Mouse (Mus musculus) neural tube, embryonic 13.5 days (tissue): ENCODE measurements around the gene BC049352. TPM values are rescaled to one million over a fixed set of nuclear protein-coding genes. Genes with fewer than 3 reads are reported as not detected.

Experiments
- ATAC-seq: fragments of 200-750 bp; cut with Nextera tagmentation; 2 replicates; pipeline ENCODE4 v1.8.0; 2017; ENCODE audit warnings: low read depth, mild to moderate bottlenecking, moderate TSS enrichment, moderate library complexity
- H3K27ac ChIP-seq: fragments of 300-500 bp; sonication (generic); replicated peaks from 2 replicates; pipeline ENCODE4 v1.5.1; 2015; ENCODE audit warnings: moderate library complexity, mild to moderate bottlenecking, inconsistent platforms
- H3K27me3 ChIP-seq: fragments of 300-500 bp; sonication (generic); 2 replicates; pipeline ENCODE4 v1.6.1; 2015; ENCODE audit warnings: mild to moderate bottlenecking, inconsistent platforms
- H3K36me3 ChIP-seq: fragments of 300-500 bp; sonication (generic); 2 replicates; pipeline ENCODE4 v1.6.1; 2015; ENCODE audit warnings: mild to moderate bottlenecking, inconsistent platforms
- H3K4me1 ChIP-seq: fragments of 300-500 bp; sonication (generic); replicated peaks from 2 replicates; pipeline ENCODE4 v1.6.1; 2015; ENCODE audit warnings: inconsistent platforms
- H3K4me2 ChIP-seq: fragments of 300-500 bp; sonication (generic); 2 replicates; pipeline ENCODE4 v1.6.1; 2015; ENCODE audit warnings: inconsistent platforms, mild to moderate bottlenecking, moderate library complexity
- H3K4me3 ChIP-seq: fragments of 300-500 bp; sonication (generic); 2 replicates; pipeline ENCODE4 v1.5.1; 2015; ENCODE audit warnings: mild to moderate bottlenecking, inconsistent platforms
- H3K9ac ChIP-seq: fragments of 300-500 bp; sonication (generic); 2 replicates; pipeline ENCODE4 v1.6.1; 2015; ENCODE audit warnings: moderate library complexity, mild to moderate bottlenecking, inconsistent platforms
- H3K9me3 ChIP-seq: fragments of 300-500 bp; sonication (generic); 2 replicates; pipeline ENCODE4 v1.6.1; 2016; ENCODE audit warnings: inconsistent platforms
- WGBS: fragments of 180-500 bp; shearing (Covaris S2); methylation state at CpG from one replicate; pipeline ENCODE4 v1.1.7; 2015; 5-methylcytosine and 5-hydroxymethylcytosine counted together
- polyA plus RNA-seq: library from polyadenylated mRNA; unstranded; fragments of >200 nt; fragmentation: Nextera tagmentation; extraction: Ambion mirVana; gene quantifications from 2 replicates; pipeline ENCODE4 v1.2.1, GENCODE M21; 2015

Gene BC049352
- not detected in 2 replicates for polyA plus RNA-seq

DNA sequence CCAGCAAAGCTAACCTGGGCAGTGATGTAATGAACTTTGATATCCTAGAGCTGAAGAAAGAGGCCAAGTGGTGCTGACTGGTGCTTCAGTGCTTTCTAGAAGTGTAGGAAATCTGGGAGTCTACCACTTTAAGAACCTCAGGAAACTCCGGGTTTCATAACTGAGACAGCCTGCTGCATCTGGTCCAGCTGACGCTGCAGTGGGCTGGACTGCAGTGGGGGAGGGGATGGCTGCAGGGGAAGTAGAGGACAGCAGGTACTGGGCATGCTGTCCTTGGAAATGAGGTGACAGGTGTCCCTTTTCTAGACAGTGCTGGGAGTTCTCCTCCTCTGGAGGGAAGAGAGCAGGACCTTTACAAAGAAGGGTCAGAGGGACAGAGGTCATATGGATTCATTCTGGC is at the start of gene BC049352:
TSS of gene BC049352 (plus strand) at position 238 of the 400 bp plus-strand sequence.
- Histone ChIP-seq H3K27ac (no peak within 1 kb of the TSS), H3K36me3 (no peaks in the 10 kb centered on the region), H3K4me2 (no peak within 1 kb of the TSS), H3K4me3 (no peak within 1 kb of the TSS), H3K4me1 (no peaks in the 10 kb centered on the region), H3K9ac (no peak within 1 kb of the TSS), H3K9me3 (no peaks in the 10 kb centered on the region), H3K27me3 (no peaks in the 10 kb centered on the region)
- WGBS = 30% methylated on average over 2 of the region's 2 CpGs
- ATAC-seq = no peak

DNA sequence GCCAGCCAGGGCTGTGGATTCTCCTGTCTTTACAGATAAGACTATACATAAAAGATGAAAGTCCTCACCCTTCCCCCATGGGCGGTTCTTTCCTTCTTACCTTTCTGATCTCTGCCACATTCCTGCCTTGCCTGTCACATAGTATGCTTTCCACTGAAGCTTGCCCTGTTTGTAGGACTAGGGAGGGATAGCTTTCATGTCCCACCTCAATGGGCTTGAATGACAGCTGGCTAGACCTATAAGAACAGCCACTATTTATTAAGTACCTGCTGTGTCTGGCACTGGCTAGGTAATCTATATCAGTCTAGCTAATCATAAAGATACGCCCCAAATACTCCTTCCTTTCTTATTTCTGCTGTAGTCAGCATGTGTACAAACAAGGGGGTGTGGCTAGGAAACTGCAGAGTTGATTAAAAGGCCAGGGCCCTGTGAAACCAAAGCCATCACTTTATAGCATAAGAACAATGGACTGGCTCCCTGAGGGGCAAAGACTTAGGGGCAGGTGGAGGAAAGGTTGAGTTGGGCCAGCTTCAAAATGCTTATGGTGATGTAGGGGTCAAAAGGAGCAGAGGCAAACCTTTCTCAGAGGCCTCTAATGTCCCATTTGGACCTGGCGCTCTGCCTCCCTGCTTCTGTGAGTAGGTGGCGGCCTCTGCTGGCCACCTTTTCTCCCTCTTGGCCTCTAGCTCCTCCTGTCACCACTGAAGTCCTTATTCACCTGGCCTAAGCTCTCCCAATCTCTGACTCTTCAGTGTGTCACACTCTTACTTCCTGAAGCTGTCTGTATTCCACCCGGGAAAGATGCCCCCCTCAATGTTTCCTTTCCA is 48.1 kb upstream of the BC049352 start:
- no peak overlapping the region for H3K9ac ChIP-seq
- no peak overlapping the region for H3K27ac ChIP-seq
- no peaks in the 10 kb centered on the region for H3K36me3 ChIP-seq
- no peak overlapping the region for H3K4me2 ChIP-seq
- no peak for ATAC-seq
- peaks cover 12% of the 10 kb centered on the region for H3K4me1 ChIP-seq
- 23% methylated on average over 5 of the region's 5 CpGs for WGBS
- peaks cover 57% of the 10 kb centered on the region for H3K27me3 ChIP-seq
- H3K4me3 ChIP-seq = no peak overlapping the region
- no peaks in the 10 kb centered on the region for H3K9me3 ChIP-seq

DNA sequence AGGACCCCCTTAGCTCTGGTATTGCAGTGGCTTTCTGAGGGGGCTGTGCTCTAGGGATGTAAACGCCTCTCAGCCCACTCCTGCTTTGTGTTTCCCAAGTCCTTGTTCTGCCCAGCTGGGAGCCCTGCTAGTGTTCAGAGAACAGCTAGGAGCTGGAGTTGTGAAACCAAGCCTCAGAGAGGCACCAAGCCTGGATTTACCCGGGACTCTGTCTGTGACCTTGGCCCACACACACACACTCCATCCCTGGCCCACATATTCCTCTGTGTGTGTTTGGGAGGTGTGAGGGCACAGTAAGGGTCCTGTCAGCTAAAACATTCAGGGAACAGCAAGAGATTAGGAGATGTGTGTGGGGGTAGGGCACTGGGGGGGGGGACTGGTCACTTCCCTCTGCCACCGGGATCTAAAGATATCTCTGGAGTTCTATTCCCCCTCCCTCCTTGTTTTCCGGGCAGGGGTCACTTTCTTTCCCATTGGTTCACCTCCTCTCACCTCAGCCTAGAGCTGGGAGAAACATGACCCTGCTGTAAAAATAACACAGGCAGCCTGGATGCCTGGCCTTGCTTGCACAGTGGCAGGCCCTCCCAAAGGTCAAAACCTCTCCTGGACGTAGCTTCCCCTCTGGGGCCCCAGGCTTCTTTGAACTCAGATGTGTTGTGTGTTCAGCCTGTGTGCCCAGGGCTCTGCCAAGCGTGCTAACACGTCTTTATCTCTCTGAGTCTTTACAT is 45.2 kb upstream of the BC049352 start:
- H3K4me1 ChIP-seq = peaks cover 18% of the 10 kb centered on the region
- 7% methylated on average over 7 of the region's 7 CpGs for WGBS

DNA sequence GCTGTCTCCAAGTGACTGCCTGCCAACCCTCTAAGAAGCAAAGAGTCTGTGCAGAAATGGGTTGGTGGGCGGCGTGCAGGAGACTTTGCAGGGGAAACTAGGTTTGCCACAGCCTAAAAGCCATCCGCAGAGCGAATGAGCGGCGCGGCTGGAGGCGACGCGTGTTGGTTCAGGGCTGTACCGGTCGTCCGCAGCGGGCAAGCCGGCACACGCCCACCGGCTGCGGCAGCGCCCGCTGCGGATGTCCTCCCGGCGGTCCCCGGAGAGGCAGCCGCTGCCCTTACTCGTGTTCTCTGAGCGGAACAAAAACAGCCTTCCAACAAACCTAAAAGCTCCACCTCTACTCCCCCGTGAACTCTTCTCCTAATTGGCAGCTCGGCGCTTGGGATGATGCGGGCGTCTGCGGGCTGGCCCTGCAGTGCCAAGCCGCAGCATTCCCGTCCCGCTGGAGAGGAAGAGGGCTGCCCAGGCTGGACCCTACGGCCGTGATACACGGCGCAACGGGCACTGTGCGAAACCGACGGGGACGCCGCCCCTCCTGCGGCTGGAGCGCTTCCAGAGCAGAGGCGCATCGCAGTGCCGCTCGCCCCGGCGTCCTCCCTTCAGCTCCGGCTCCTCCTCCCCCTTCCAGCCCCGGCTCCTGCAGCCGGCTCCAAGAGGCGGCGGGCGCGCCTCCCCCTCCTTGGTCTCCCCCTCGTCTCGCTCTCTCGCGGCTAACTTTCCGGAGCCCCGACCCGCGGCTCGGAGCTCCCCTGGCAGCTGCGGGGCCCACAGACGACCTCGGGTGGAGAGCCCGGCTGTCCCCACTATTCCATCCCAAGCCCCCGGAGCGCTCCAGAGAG is 43.4 kb upstream of the BC049352 start, which contains the start of gene Scn4b:
TSS of gene Scn4b (plus strand) at position 205 of the 842 bp plus-strand sequence.
- peak within 1 kb of the TSS; percentile 92 for H3K4me2 ChIP-seq
- H3K27ac ChIP-seq = no peak within 1 kb of the TSS
- peaks cover 18% of the 10 kb centered on the region for H3K4me1 ChIP-seq
- peak; percentile 65 for ATAC-seq
- WGBS = under 1% methylated on average over 76 of the region's 76 CpGs
- H3K9ac ChIP-seq = peak within 1 kb of the TSS; percentile 65
- H3K36me3 ChIP-seq = no peaks in the 10 kb centered on the region
- peak within 1 kb of the TSS; percentile 51 for H3K4me3 ChIP-seq
- no peaks in the 10 kb centered on the region for H3K9me3 ChIP-seq
- H3K27me3 ChIP-seq = peaks cover 98% of the 10 kb centered on the region

More for the DNA sequence above, 45.2 kb upstream of the BC049352 start:
- no peak for ATAC-seq
- H3K36me3 ChIP-seq = no peaks in the 10 kb centered on the region
- H3K9ac ChIP-seq = no peak overlapping the region
- H3K27me3 ChIP-seq = peaks cover 86% of the 10 kb centered on the region
- no peak overlapping the region for H3K4me3 ChIP-seq
- H3K4me2 ChIP-seq = no peak overlapping the region
- H3K27ac ChIP-seq = no peak overlapping the region
- no peaks in the 10 kb centered on the region for H3K9me3 ChIP-seq

DNA sequence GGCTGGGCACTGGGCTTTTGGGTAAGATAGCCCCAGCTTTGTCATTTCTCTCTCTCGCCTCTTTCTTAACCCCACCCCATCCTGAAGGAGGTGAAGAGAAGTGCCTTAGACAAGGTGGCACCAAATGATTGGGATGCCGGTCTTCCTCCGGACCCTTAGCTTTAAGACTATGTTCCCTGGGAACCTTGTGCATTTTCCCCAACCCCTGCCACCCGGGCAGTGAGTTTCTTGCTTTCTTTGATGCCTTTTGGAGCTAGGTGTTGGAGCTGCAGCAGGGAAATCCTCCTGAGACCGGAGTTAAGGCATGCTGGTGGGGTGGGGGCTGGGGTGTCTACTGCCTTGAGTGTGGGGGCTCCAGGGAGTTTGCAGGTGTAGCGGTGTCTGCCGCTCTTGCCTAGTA is 42.7 kb upstream of the BC049352 start:
- peaks cover 98% of the 10 kb centered on the region for H3K27me3 ChIP-seq
- H3K27ac ChIP-seq = no peak overlapping the region
- ATAC-seq = no peak
- WGBS = 6% methylated on average over 7 of the region's 7 CpGs
- peak overlapping the region; percentile 51 for H3K4me3 ChIP-seq
- H3K9ac ChIP-seq = peak overlapping the region; percentile 65
- H3K9me3 ChIP-seq = no peaks in the 10 kb centered on the region
- H3K4me2 ChIP-seq = peak overlapping the region; percentile 92
- no peaks in the 10 kb centered on the region for H3K36me3 ChIP-seq
- H3K4me1 ChIP-seq = peaks cover 18% of the 10 kb centered on the region

DNA sequence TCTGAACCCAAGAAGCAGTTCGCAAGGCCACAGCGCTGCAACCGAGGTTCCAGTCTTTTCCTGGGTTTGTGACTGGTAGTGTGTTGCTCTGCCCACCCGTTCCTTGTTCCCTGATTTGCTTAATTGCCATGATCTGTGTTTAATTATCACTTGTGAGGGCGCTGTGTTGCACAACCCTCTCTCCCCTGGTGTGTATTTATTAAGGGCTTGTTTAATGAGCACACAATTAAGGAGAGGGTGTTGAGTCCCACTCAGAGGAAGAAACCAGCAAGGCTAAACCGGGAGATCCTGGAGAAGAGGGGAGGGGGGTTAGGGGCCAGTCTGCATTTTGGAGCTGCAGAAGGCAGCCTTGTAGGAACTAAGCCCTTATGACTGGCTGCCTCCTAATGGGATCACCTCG is 40.9 kb upstream of the BC049352 start:
- ATAC-seq = no peak
- Histone ChIP-seq H3K36me3 (no peaks in the 10 kb centered on the region), H3K9me3 (no peaks in the 10 kb centered on the region), H3K27me3 (peaks cover 98% of the 10 kb centered on the region), H3K4me2 (no peak overlapping the region), H3K4me1 (peaks cover 28% of the 10 kb centered on the region), H3K27ac (no peak overlapping the region), H3K4me3 (no peak overlapping the region), H3K9ac (no peak overlapping the region)
- 48% methylated on average over 7 of the region's 7 CpGs for WGBS

DNA sequence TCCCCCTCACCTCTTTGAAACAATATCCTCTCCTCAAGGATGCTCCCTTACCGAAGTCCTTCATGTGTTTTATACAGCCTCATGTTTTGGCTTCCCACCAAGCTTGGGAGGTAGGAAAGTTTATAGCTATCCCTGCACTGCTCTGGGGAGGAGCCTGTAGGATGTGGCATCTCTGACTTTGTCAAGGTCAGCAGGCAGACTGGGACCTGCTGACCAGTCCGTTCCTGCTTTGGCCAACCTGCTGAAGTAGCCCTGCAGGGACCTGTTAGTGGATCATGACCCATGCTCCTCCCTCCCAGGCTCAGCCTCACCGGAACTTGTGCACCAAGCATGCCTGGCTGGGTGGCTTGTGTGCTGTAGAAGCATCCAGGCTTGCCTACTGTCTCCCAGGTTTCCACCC is 39.1 kb upstream of the BC049352 start:
- Histone ChIP-seq H3K4me2 (no peak overlapping the region), H3K27ac (no peak overlapping the region), H3K9me3 (no peaks in the 10 kb centered on the region), H3K9ac (no peak overlapping the region), H3K36me3 (no peaks in the 10 kb centered on the region), H3K4me1 (peaks cover 28% of the 10 kb centered on the region), H3K27me3 (peaks cover 95% of the 10 kb centered on the region), H3K4me3 (no peak overlapping the region)
- WGBS = 55% methylated on average over 3 of the region's 3 CpGs
- ATAC-seq = no peak

DNA sequence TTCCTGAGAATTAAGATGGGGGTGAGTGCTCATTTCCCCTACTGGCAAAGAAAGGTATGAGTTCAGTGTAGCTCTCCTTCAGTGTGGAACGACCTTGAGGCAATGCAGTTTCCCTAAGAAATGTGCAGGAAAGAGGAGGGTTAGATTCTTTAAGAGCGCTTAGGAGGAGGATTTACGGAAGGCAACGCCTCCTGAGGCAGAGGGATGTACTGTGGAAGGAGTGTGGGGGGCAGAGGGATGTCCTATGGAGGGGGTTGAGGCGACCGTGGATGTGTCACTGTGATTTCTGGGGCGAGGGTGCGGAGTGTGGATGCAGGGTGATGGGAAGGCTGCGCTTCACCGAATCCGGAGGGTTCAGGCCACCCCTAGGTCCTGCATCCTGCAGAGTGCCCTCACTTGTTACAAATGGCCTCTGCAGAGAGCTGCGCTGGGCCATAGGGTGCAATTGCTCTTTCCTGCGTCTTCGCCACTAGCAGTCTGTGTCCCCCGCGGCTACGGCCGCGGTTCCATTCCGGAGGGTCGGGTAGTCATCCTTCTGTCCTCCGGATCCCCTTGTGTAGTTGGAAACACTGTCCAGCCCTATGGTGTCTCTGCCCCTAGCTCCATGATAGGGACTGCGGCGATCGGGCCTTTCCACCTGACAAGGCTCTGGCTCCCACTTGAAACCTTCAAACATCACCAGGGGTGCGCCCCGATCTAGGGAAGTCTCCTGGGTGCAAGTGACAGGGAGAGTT is 36.1 kb upstream of the BC049352 start:
- Histone ChIP-seq H3K27ac (no peak overlapping the region), H3K4me1 (peaks cover 12% of the 10 kb centered on the region), H3K4me2 (peak overlapping the region; percentile 74), H3K9ac (peak overlapping the region; percentile 54), H3K36me3 (no peaks in the 10 kb centered on the region), H3K4me3 (peak overlapping the region; percentile 37), H3K9me3 (no peaks in the 10 kb centered on the region), H3K27me3 (peaks cover 87% of the 10 kb centered on the region)
- WGBS = 2% methylated on average over 27 of the region's 27 CpGs
- ATAC-seq = peak; percentile 53

DNA sequence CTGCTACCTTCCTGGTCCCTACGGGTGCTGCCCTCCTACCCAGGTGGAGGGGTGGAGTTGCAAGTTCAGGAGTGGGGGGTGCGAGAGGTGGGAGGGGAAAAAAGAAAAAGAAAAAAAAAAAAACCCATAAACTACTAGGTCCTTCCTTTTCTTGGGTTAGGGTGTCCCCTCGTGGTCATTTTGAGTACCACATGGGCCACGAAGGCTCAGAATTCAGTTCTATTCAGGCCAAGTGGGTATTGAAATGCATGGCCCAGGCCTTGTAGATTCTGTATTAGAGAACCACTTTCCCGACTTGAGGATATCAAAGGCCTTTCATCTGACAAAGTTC is 35.6 kb upstream of the BC049352 start:
- peaks cover 85% of the 10 kb centered on the region for H3K27me3 ChIP-seq
- H3K4me2 ChIP-seq = peak overlapping the region; percentile 74
- no peaks in the 10 kb centered on the region for H3K36me3 ChIP-seq
- H3K9ac ChIP-seq = peak overlapping the region; percentile 54
- H3K4me3 ChIP-seq = peak overlapping the region; percentile 37
- peak; percentile 56; the same call in 1 of the 2 replicates for ATAC-seq
- peaks cover 12% of the 10 kb centered on the region for H3K4me1 ChIP-seq
- WGBS = under 1% methylated on average over 5 of the region's 5 CpGs
- no peak overlapping the region for H3K27ac ChIP-seq
- H3K9me3 ChIP-seq = no peaks in the 10 kb centered on the region

DNA sequence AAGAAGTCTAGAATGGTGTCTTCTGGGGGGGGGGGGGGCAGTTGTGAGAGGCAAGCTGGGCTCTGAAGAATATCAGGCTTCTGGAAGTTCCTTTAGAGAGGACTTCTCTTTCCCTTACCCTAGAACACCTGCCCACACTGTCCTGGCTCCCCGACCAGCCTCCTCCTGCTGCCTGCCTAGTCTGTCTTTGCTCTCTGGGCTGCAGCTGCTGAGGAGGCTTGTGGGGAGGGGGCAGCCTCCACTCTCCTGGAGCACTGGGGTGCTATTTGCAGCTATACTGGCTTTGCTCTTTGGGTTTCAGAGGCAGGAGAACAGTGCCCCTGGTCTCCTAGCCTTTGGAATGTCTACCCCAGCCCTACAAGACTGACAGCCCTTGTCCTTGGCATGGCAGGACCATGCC is 30.9 kb upstream of the BC049352 start:
- Histone ChIP-seq H3K36me3 (no peaks in the 10 kb centered on the region), H3K4me1 (peaks cover 3% of the 10 kb centered on the region)
- WGBS = 82% methylated on average over 1 of the region's 1 CpGs

DNA sequence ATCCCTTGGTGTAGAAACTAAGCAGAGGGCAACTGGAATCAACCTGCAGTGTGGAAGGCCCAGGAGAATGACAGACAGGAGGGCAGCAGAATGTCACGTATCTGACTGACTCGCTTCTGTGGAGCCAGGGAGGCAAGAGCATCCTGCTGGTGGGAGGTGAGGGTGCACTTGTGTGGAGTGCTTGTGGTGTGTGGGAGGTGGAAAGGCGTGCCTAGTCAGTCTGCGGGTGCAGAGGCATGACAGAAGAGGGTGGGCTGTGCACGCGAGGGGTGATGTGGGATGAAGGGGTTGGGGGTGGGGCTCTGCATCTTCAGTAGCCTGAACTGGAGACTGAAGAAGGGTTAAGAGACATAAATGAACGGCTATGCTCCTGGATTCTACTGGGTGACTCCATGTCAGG is 28.4 kb upstream of the BC049352 start:
- H3K9me3 ChIP-seq = 0 out of 2 replicates have a peak, but pooled peaks cover 4% of the 10 kb centered on the region
- no peak overlapping the region for H3K4me2 ChIP-seq
- H3K27me3 ChIP-seq = peaks cover 20% of the 10 kb centered on the region
- 84% methylated on average over 7 of the region's 7 CpGs for whole genome bisulfite sequencing
- H3K9ac ChIP-seq = no peak overlapping the region
- no peak for ATAC-seq
- H3K4me3 ChIP-seq = no peak overlapping the region
- no peaks in the 10 kb centered on the region for H3K36me3 ChIP-seq
- no peaks in the 10 kb centered on the region for H3K4me1 ChIP-seq
- no peak overlapping the region for H3K27ac ChIP-seq

More for the DNA sequence above, 30.9 kb upstream of the BC049352 start:
- no peak overlapping the region for H3K9ac ChIP-seq
- ATAC-seq = no peak
- H3K9me3 ChIP-seq = no peaks in the 10 kb centered on the region
- no peak overlapping the region for H3K27ac ChIP-seq
- H3K4me3 ChIP-seq = no peak overlapping the region
- peaks cover 41% of the 10 kb centered on the region for H3K27me3 ChIP-seq
- H3K4me2 ChIP-seq = no peak overlapping the region
